Mouse (Mus musculus): ENCODE measurements around the gene Ide.

DNA sequence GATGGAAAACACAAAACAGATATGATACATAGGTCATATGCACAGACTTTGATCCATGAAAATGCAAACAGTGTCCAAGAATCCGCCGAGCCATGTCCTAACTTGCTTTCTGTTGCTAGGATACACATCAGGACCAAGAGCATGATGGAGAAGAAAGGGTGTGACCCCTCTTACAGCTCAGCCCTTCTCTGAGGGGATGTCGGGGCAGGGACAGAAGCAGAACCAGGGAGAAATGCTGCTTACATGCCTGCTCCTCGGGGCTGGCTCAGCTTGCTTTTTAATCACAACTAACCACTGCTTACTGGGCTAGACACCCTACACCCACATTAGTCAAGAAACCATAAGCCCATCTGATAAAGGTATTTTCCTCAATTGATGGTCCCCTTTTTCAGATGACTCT is 33.6 kb downstream of the Ide start:
- TF ChIP-seq CTCF (IDR thresholded peaks at IDR 0.05; ENCODE audit: borderline replicate concordance, extremely low read depth, insufficient read depth, insufficient read length): no peak
- TF ChIP-seq POLR2A (IDR thresholded peaks at IDR 0.05; ENCODE audit: borderline replicate concordance, extremely low read depth, insufficient read depth, insufficient read length, poor library complexity, severe bottlenecking): no peak

Measured in brain, embryonic 14.5 days (tissue).